Mouse (Mus musculus): Measurements from ENCODE around the gene Pgls. TPM values are rescaled to one million over a fixed set of nuclear protein-coding genes. Genes with fewer than 3 reads are reported as not detected.

Gene Pgls
- polyA plus RNA-seq, 1 experiment, result 189 TPM

- H3K4me3 ChIP-seq (ENCODE audit: insufficient read depth, low read depth, low read length), result no peak overlapping the region
- 0 out of 2 replicates have a peak overlapping the region, but pooled peaks have one; percentile 29 for H3K27ac ChIP-seq (replicated peaks; ENCODE audit: low read depth, low read length)
- no peaks in the 10 kb centered on the region; the same call in 1 of the 2 replicates for H3K4me1 ChIP-seq (ENCODE audit: control insufficient read depth, insufficient read depth, insufficient read length, low read length)
Measured at GRCm38 (mm10) chr8:71579476-71579875, 12.5 kb upstream of the Pgls start.

DNA sequence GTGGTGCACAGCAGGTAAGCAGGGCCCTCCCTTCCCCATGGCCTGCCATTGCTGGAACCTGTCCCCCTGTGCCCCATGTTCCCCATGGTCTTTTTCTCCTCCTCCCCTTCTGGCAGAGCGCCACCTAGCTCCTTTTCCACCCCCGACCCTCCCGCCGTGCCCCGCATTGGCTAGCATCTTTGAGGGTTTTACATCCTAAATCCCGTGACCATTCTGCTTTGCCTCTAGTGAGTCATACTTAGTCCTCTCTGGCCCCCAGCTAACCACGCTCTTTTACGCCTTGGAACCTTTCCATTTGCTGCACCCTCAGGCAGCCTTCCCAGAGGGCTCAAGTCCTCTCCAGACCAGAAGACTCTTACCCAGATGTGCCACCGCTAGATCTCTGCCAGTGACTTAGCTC lies 11.8 kb upstream of the Pgls start:
- Histone ChIP-seq H3K27ac (replicated peaks; ENCODE audit: low read depth, low read length) (no peak overlapping the region), H3K4me3 (ENCODE audit: insufficient read depth, low read depth, low read length) (no peak overlapping the region)

DNA sequence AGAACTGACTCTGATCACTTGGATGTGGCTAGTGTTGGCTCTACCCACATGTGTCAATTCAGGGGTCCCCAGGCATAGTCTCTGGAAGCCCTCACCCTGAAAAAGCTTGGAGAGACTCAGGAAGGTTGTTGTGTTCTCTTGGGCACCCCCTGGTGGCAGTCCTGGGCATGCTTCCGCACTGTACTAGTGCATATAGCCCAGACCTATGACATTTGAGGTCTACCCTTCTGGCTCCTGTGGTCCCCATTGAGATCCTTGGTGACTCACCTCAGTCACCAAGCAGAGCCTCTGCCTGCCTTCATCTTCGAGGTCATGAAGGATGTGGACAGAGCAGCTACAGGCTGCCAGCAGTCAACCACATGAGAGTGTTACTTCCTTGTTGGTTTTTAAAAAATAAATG lies 5.1 kb upstream of the Pgls start:
- no peak overlapping the region for H3K27ac ChIP-seq (replicated peaks; ENCODE audit: low read depth, low read length)
- peaks cover 2% of the 10 kb centered on the region; the same call in 1 of the 2 replicates for H3K4me1 ChIP-seq (ENCODE audit: control insufficient read depth, insufficient read depth, insufficient read length, low read length)
- no peak overlapping the region for H3K4me3 ChIP-seq (ENCODE audit: insufficient read depth, low read depth, low read length)

More for the DNA sequence above, 11.8 kb upstream of the Pgls start:
- H3K4me1 ChIP-seq (ENCODE audit: control insufficient read depth, insufficient read depth, insufficient read length, low read length), result no peaks in the 10 kb centered on the region; the same call in 1 of the 2 replicates

DNA sequence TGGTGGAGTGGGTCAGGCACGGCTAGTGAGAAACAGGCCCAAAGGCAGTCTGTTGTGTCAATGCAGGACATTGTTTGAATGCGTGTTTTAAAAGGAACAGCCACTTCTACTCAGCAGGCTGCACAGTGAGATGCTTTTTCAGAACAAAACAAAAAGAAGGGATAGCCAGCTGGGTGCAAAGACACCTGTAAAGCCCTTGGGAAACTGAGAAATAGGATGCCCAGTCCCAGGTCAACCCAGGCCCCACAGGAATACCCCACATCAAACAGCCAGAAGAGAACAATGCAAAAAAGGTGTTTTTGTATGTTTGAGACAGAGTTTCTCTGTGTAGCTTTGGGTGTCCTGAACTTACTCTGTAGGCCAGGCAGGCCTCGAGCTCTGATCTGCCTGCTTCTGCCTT lies 3.2 kb upstream of the Pgls start:
- Histone ChIP-seq H3K4me3 (ENCODE audit: insufficient read depth, low read depth, low read length) (no peak overlapping the region), H3K27ac (replicated peaks; ENCODE audit: low read depth, low read length) (no peak overlapping the region), H3K4me1 (ENCODE audit: control insufficient read depth, insufficient read depth, insufficient read length, low read length) (peaks cover 9% of the 10 kb centered on the region)

DNA sequence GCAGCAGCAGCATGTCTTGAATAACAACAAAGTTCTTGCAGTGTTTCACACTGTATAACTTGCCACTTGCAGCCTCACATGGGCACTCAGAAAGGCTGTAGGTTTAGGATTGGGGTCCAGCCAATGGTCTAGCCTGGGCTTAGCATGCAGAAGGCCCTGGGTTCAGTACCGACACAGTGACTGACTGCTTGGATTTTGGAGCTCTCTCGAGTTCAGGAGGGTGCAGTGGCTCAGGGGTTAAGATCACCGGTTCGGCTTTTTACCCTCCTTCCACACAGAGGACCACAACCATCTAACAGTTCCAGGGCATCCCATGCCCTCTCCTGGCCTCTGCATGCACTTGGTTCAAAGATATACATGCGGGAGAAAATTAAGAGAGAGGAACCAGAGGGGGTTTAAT lies 959 bp upstream of the Pgls start:
- Histone ChIP-seq H3K4me3 (ENCODE audit: insufficient read depth, low read depth, low read length) (peak overlapping the region; percentile 84), H3K4me1 (ENCODE audit: control insufficient read depth, insufficient read depth, insufficient read length, low read length) (peaks cover 12% of the 10 kb centered on the region), H3K27ac (replicated peaks; ENCODE audit: low read depth, low read length) (no peak overlapping the region)

- Histone ChIP-seq H3K4me1 (ENCODE audit: control insufficient read depth, insufficient read depth, insufficient read length, low read length) (peaks cover 12% of the 10 kb centered on the region), H3K27ac (replicated peaks; ENCODE audit: low read depth, low read length) (peak overlapping the region; percentile 88), H3K4me3 (ENCODE audit: insufficient read depth, low read depth, low read length) (peak overlapping the region; percentile 84)
Measured at GRCm38 (mm10) chr8:71592374-71593170, 596 bp downstream of the Pgls start.

DNA sequence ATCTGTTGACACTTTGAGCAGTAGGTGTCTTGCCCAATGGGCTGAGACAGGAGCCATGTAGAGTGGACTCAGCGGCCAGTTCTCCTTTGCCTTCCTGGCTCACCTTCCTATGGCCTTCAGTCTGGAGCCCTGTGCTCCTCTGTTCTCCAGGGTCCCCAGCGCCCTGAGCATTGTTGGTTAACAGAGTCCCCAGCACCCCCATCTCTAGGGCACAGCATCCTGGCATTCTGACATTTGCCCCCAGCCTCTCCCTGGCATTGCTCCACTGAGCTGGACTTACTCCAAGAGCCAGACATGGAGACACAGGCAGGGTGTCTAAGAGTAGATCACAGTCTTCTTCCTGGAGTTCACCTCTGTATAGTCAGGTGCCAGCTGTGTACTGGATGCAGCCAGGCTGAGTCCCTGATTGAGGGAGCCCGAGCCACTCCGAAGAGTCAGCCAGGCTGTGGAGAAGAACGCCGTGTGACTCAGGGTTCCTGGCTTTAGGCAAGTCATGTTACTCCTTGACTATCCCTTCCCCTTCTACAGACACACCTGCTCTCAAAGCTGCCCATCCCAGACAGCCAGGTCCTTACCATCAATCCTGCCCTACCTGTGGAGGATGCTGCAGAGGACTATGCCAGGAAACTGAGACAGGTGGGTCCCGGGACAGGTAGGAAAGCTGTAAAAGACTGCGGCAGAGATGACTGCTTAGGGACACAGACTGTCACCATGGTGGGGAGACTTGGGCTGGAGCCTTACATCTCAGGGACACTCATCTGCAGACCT lies 1.8 kb downstream of the Pgls start:
- Histone ChIP-seq H3K27ac (replicated peaks; ENCODE audit: low read depth, low read length) (peak overlapping the region; percentile 88; the same call in 1 of the 2 replicates), H3K4me1 (ENCODE audit: control insufficient read depth, insufficient read depth, insufficient read length, low read length) (peaks cover 12% of the 10 kb centered on the region), H3K4me3 (ENCODE audit: insufficient read depth, low read depth, low read length) (no peak overlapping the region)

- Histone ChIP-seq H3K27ac (replicated peaks; ENCODE audit: low read depth, low read length) (no peak overlapping the region), H3K4me1 (ENCODE audit: control insufficient read depth, insufficient read depth, insufficient read length, low read length) (peaks cover 12% of the 10 kb centered on the region), H3K4me3 (ENCODE audit: insufficient read depth, low read depth, low read length) (no peak overlapping the region)
Measured at GRCm38 (mm10) chr8:71594324-71594722, 2.3 kb downstream of the Pgls start.

DNA sequence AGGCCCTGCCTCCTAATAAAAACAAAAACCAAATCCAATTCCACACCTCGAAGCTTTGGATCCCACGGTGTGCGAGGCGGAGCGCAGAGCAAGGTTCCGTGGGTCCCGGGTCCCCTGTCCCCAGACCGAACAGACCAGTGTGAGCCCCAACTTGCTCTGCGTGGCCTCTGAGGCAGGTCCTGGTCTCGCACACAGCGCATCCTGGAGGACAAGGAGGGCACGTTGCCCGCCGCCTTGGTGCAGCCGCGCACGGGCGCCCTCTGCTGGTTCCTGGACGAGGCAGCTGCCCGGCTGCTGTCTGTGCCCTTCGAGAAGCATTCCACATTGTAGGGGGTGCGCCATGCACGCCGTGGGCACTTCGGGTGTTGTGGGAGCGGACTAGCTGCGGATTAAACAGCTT lies 3.9 kb downstream of the Pgls start:
- Histone ChIP-seq H3K27ac (replicated peaks; ENCODE audit: low read depth, low read length) (no peak overlapping the region), H3K4me1 (ENCODE audit: control insufficient read depth, insufficient read depth, insufficient read length, low read length) (peaks cover 12% of the 10 kb centered on the region)

GRCm38 (mm10) chr8:71596384-71596783 lies 4.4 kb downstream of the Pgls start:
- Histone ChIP-seq H3K4me3 (ENCODE audit: insufficient read depth, low read depth, low read length) (no peak overlapping the region), H3K4me1 (ENCODE audit: control insufficient read depth, insufficient read depth, insufficient read length, low read length) (peaks cover 10% of the 10 kb centered on the region), H3K27ac (replicated peaks; ENCODE audit: low read depth, low read length) (no peak overlapping the region)

More for the DNA sequence above, 3.9 kb downstream of the Pgls start:
- no peak overlapping the region for H3K4me3 ChIP-seq (ENCODE audit: insufficient read depth, low read depth, low read length)

- Histone ChIP-seq H3K4me1 (ENCODE audit: control insufficient read depth, insufficient read depth, insufficient read length, low read length) (peaks cover 10% of the 10 kb centered on the region), H3K4me3 (ENCODE audit: insufficient read depth, low read depth, low read length) (no peak overlapping the region), H3K27ac (replicated peaks; ENCODE audit: low read depth, low read length) (no peak overlapping the region)
Measured at GRCm38 (mm10) chr8:71596798-71597197, 4.8 kb downstream of the Pgls start.

DNA sequence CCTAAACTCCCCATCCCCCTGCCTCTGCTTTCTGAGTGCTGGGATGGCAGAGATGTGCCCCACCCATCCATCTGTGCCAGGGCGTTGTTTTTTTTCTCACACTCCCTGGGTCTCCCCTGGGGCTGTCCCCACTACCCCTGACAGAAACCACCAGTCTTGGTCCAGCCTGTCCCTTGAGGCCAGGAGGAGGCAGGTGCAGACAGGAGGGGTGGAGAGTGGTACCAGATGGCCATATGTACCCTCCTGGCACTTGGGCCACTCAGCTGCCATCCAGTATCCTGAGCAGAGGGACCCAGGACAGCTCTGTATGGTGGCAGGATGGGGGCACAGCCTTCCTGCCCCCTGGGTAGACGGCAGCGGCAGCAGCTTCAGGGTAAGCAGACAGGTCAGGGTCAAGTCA lies 5.5 kb downstream of the Pgls start, which contains the start of gene Fam129c:
Fam129c (plus strand) TSS at position 198 of the 400 bp plus-strand sequence.
- no peak within 1 kb of the TSS for H3K27ac ChIP-seq (replicated peaks; ENCODE audit: low read depth, low read length)
- H3K4me1 ChIP-seq (ENCODE audit: control insufficient read depth, insufficient read depth, insufficient read length, low read length), result peaks cover 10% of the 10 kb centered on the region
- H3K4me3 ChIP-seq (ENCODE audit: insufficient read depth, low read depth, low read length), result no peak within 1 kb of the TSS

- Histone ChIP-seq H3K4me3 (ENCODE audit: insufficient read depth, low read depth, low read length) (no peak overlapping the region), H3K27ac (replicated peaks; ENCODE audit: low read depth, low read length) (no peak overlapping the region), H3K4me1 (ENCODE audit: control insufficient read depth, insufficient read depth, insufficient read length, low read length) (peaks cover 7% of the 10 kb centered on the region; the same call in 1 of the 2 replicates)
Measured at GRCm38 (mm10) chr8:71598375-71598774, 6.4 kb downstream of the Pgls start.

DNA sequence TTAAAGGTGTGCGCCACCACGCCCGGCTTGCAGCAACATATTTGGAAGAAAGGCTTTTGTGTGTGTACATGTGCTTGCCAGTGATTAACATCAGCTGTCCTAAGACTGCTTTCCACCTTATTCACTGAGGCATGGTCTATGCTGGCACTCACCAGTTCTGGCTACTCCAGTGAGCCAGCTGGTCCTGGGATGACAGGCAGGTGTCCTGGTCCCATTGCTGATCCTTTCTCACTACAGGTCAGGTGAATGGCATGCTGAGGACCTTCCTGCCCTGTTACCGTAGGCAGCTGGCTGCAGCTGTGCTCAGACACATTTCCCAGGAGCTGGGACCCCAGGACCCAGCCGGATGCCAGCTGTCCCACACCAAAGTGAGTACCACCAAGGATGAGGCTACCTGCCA lies 6.9 kb downstream of the Pgls start:
- H3K27ac ChIP-seq (replicated peaks; ENCODE audit: low read depth, low read length), result no peak overlapping the region
- no peak overlapping the region for H3K4me3 ChIP-seq (ENCODE audit: insufficient read depth, low read depth, low read length)
- H3K4me1 ChIP-seq (ENCODE audit: control insufficient read depth, insufficient read depth, insufficient read length, low read length), result peaks cover 5% of the 10 kb centered on the region; the same call in 1 of the 2 replicates

- no peak overlapping the region for H3K27ac ChIP-seq (replicated peaks; ENCODE audit: low read depth, low read length)
- H3K4me3 ChIP-seq (ENCODE audit: insufficient read depth, low read depth, low read length), result peak overlapping the region; percentile 32
- peaks cover 2% of the 10 kb centered on the region; the same call in 1 of the 2 replicates for H3K4me1 ChIP-seq (ENCODE audit: control insufficient read depth, insufficient read depth, insufficient read length, low read length)
Measured at GRCm38 (mm10) chr8:71601939-71602665, 10.1 kb downstream of the Pgls start.
